Mouse (Mus musculus): ENCODE results near the gene Cdpf1. TPM values are rescaled to one million over a fixed set of nuclear protein-coding genes. Genes with fewer than 3 reads are reported as not detected.

Cdpf1 gene
- total and polyA plus RNA-seq, 3 experiments, result 18.1 to 27.4 (median 26.4) TPM

DNA sequence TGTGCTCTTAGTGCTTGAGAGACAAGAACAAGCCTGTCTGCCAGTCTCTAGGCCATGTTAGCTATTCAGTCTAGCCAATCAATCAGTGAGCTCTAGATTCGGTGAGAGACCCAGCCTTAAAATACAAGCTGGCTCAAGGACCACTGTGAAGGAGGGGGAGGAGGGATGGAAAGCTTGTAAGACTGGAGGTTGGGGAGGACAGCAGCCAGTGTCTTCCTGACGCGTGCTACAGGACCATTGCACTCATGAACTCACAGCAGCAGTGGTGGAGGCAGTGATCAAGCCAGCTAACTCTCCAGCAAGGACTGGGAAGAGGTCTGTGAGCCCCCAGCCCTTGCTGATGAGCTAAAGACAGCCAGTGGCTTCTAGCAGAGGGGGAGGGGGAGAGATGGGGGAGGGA, 46.5 kb downstream of the Cdpf1 start:
- Histone ChIP-seq H3K9me3 (replicated peaks; ENCODE audit: low read length) (peaks cover 3% of the 10 kb centered on the region), H3K27me3 (replicated peaks) (peaks cover 67% of the 10 kb centered on the region), H3K79me2 (replicated peaks; ENCODE audit: control insufficient read depth, extremely low read depth, insufficient read depth, poor library complexity, severe bottlenecking) (no peaks in the 10 kb centered on the region), H3K4me2 (ENCODE audit: insufficient read depth, low read depth, poor library complexity, severe bottlenecking) (no peak overlapping the region), H3K4me1 (ENCODE audit: control insufficient read depth in 1 of 2, insufficient read depth in 2 of 2) (no peaks in the 10 kb centered on the region), H3K4me3 (replicated peaks in 1 of 3; ENCODE audit: low read depth in 2 of 3, low read length in 2 of 3, poor library complexity in 1 of 3) (no peak overlapping the region), H3K36me3 (replicated peaks in 1 of 2; ENCODE audit: control insufficient read depth in 1 of 2, insufficient read depth in 1 of 2, low read length in 1 of 2) (no peaks in the 10 kb centered on the region), H3K9ac (ENCODE audit: insufficient read depth, low read depth) (no peak overlapping the region), H3K27ac (ENCODE audit: insufficient read depth, low read depth) (no peak overlapping the region)
- TF ChIP-seq RCOR1 (conservative IDR thresholded peaks at IDR 0.05; ENCODE audit: low read depth, low read length), result no peak
- no peak for DNase-seq (ENCODE audit: extremely low read depth)
- in situ Hi-C loops (cut with MboI; ENCODE audit: low pct_ligation_motif_present, low pct_unique_long_range_greater_than_20kb, low sequenced_read_pairs), result no loop called here
- dilution Hi-C loops (cut with MboI; ENCODE audit: extremely low pct_ligation_motif_present, extremely low pct_unique_long_range_greater_than_20kb, low sequenced_read_pairs), result no loop called here

DNA sequence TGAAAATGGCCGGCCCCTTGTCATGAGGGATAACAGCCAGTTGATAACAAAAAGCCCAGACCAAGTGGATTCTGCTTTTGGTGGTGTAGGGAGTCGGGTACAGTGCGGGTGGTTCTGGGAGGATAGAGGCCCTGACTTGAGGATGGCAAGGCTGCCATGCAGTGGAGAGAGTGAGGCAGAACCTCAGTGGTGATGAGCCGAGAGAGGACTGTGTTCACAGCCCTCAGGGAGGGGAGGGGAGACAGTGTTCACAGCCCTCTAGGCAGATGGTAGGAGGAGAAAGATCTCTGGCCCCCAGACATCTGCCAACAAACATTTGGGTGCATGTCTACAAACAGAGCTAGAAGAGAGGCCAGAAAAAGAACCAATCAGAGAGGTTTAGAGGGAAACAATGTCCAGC, 48.7 kb downstream of the Cdpf1 start:
- H3K4me1 ChIP-seq (ENCODE audit: control insufficient read depth in 1 of 2, insufficient read depth in 2 of 2), result no peaks in the 10 kb centered on the region
- TF ChIP-seq MAFK (IDR thresholded peaks at IDR 0.05; ENCODE audit: insufficient replicate concordance, low read length), result no peak
- no peak for TF ChIP-seq CTCF (conservative IDR thresholded peaks at IDR 0.05 in 1 of 2, IDR thresholded peaks at IDR 0.05 in 1 of 2; ENCODE audit: low read depth in 2 of 2, low read length in 2 of 2)
- TF ChIP-seq MEF2A (IDR thresholded peaks at IDR 0.05; ENCODE audit: borderline replicate concordance, low read depth, low read length), result no peak
- no peak for TF ChIP-seq CHD1 (IDR thresholded peaks at IDR 0.05; ENCODE audit: low read depth, low read length)
- no peak for TF ChIP-seq MYC (IDR thresholded peaks at IDR 0.05; ENCODE audit: low read depth, low read length)
- no peak for TF ChIP-seq SIN3A (IDR thresholded peaks at IDR 0.05; ENCODE audit: low read length)
- TF ChIP-seq RCOR1 (conservative IDR thresholded peaks at IDR 0.05; ENCODE audit: low read depth, low read length), result no peak
- TF ChIP-seq POLR2AphosphoS2 (IDR thresholded peaks at IDR 0.05; ENCODE audit: low read depth, low read length), result no peak
- TF ChIP-seq USF2 (conservative IDR thresholded peaks at IDR 0.05; ENCODE audit: low read depth, low read length), result no peak
- TF ChIP-seq RAD21 (IDR thresholded peaks at IDR 0.05; ENCODE audit: low read depth, low read length), result no peak
- no peak for TF ChIP-seq PAX5 (IDR thresholded peaks at IDR 0.05; ENCODE audit: low read length)
- TF ChIP-seq ETS1 (conservative IDR thresholded peaks at IDR 0.05; ENCODE audit: low read depth, low read length), result no peak
- no peak for TF ChIP-seq GABPA (IDR thresholded peaks at IDR 0.05; ENCODE audit: insufficient replicate concordance, low read depth, low read length)
- no peak for TF ChIP-seq ZC3H11A (IDR thresholded peaks at IDR 0.05; ENCODE audit: low read depth, low read length)
- H3K79me2 ChIP-seq (replicated peaks; ENCODE audit: control insufficient read depth, extremely low read depth, insufficient read depth, poor library complexity, severe bottlenecking), result no peaks in the 10 kb centered on the region
- peaks cover 12% of the 10 kb centered on the region for H3K9me3 ChIP-seq (replicated peaks; ENCODE audit: low read length)
- H3K36me3 ChIP-seq (replicated peaks in 1 of 2; ENCODE audit: control insufficient read depth in 1 of 2, insufficient read depth in 1 of 2, low read length in 1 of 2), result no peaks in the 10 kb centered on the region
- in situ Hi-C loops (cut with MboI; ENCODE audit: low pct_ligation_motif_present, low pct_unique_long_range_greater_than_20kb, low sequenced_read_pairs) (no loop called here), dilution Hi-C loops (cut with MboI; ENCODE audit: extremely low pct_ligation_motif_present, extremely low pct_unique_long_range_greater_than_20kb, low sequenced_read_pairs) (no loop called here)
- no peak overlapping the region for H3K9ac ChIP-seq (ENCODE audit: insufficient read depth, low read depth)
- H3K4me3 ChIP-seq (replicated peaks in 1 of 3; ENCODE audit: low read depth in 2 of 3, low read length in 2 of 3, poor library complexity in 1 of 3), result no peak overlapping the region
- DNase-seq (ENCODE audit: extremely low read depth), result no peak
- no peak overlapping the region for H3K4me2 ChIP-seq (ENCODE audit: insufficient read depth, low read depth, poor library complexity, severe bottlenecking)
- H3K27ac ChIP-seq (ENCODE audit: insufficient read depth, low read depth), result no peak overlapping the region
- H3K27me3 ChIP-seq (replicated peaks), result peaks cover 49% of the 10 kb centered on the region

GRCm38 (mm10) chr15:85757768-85758167, 53.7 kb downstream of the Cdpf1 start:
- TF ChIP-seq CTCF (conservative IDR thresholded peaks at IDR 0.05 in 1 of 2, IDR thresholded peaks at IDR 0.05 in 1 of 2; ENCODE audit: low read depth in 2 of 2, low read length in 2 of 2) (peak in 1 of 2 experiments; percentile 28; a peak in 2 of 4 replicates), MEF2A (IDR thresholded peaks at IDR 0.05; ENCODE audit: borderline replicate concordance, low read depth, low read length) (no peak)
- no peak for DNase-seq (ENCODE audit: extremely low read depth)

More at GRCm38 (mm10) chr15:85757768-85758167, 53.7 kb downstream of the Cdpf1 start:
- Histone ChIP-seq H3K4me1 (ENCODE audit: control insufficient read depth in 1 of 2, insufficient read depth in 2 of 2) (no peaks in the 10 kb centered on the region), H3K36me3 (replicated peaks in 1 of 2; ENCODE audit: control insufficient read depth in 1 of 2, insufficient read depth in 1 of 2, low read length in 1 of 2) (no peaks in the 10 kb centered on the region), H3K4me2 (ENCODE audit: insufficient read depth, low read depth, poor library complexity, severe bottlenecking) (no peak overlapping the region), H3K79me2 (replicated peaks; ENCODE audit: control insufficient read depth, extremely low read depth, insufficient read depth, poor library complexity, severe bottlenecking) (no peaks in the 10 kb centered on the region), H3K27me3 (replicated peaks) (peaks cover 41% of the 10 kb centered on the region), H3K27ac (ENCODE audit: insufficient read depth, low read depth) (no peak overlapping the region), H3K9me3 (replicated peaks; ENCODE audit: low read length) (peaks cover 15% of the 10 kb centered on the region), H3K4me3 (replicated peaks in 1 of 3; ENCODE audit: low read depth in 2 of 3, low read length in 2 of 3, poor library complexity in 1 of 3) (no peak overlapping the region), H3K9ac (ENCODE audit: insufficient read depth, low read depth) (no peak overlapping the region)
- in situ Hi-C loops (cut with MboI; ENCODE audit: low pct_ligation_motif_present, low pct_unique_long_range_greater_than_20kb, low sequenced_read_pairs) (no loop called here), dilution Hi-C loops (cut with MboI; ENCODE audit: extremely low pct_ligation_motif_present, extremely low pct_unique_long_range_greater_than_20kb, low sequenced_read_pairs) (no loop called here)

Other genes with a start within 250 kb of the Cdpf1 start
- gene Wnt7b, start 229.2 kb downstream of the Cdpf1 start, total RNA-seq (2012; rRNA removed), result not detected in 2 replicates
- gene Wnt7b, start 229.2 kb downstream of the Cdpf1 start, total RNA-seq (2014; rRNA removed), result not detected in 2 replicates
- gene Wnt7b, start 229.2 kb downstream of the Cdpf1 start, polyA plus RNA-seq (2012; ENCODE audit: insufficient read length, low read depth), result not detected in 2 replicates
- gene Ppara, start 76.7 kb downstream of the Cdpf1 start, total RNA-seq (2012; rRNA removed), result not detected in 2 replicates
- gene Ppara, start 76.7 kb downstream of the Cdpf1 start, total RNA-seq (2014; rRNA removed), result not detected in 2 replicates
- gene Ppara, start 76.7 kb downstream of the Cdpf1 start, polyA plus RNA-seq (2012; ENCODE audit: insufficient read length, low read depth), result not detected in 2 replicates
- gene Pkdrej, start 10.0 kb upstream of the Cdpf1 start, total RNA-seq (2012; rRNA removed), result not detected in 2 replicates
- gene Pkdrej, start 10.0 kb upstream of the Cdpf1 start, total RNA-seq (2014; rRNA removed), result not detected in 2 replicates
- not detected in 2 replicates for gene Pkdrej, start 10.0 kb upstream of the Cdpf1 start, polyA plus RNA-seq (2012; ENCODE audit: insufficient read length, low read depth)
- 4.2 and 5.8 TPM in 2 replicates for gene Ttc38, start 20.6 kb upstream of the Cdpf1 start, total RNA-seq (2012; rRNA removed)
- gene Ttc38, start 20.6 kb upstream of the Cdpf1 start, total RNA-seq (2014; rRNA removed), result 3.3 and 5.1 TPM in 2 replicates
- gene Ttc38, start 20.6 kb upstream of the Cdpf1 start, polyA plus RNA-seq (2012; ENCODE audit: insufficient read length, low read depth), result 4.4 and 5.1 TPM in 2 replicates
- 37.4 and 40.0 TPM in 2 replicates for gene Gtse1, start 48.0 kb upstream of the Cdpf1 start, total RNA-seq (2012; rRNA removed)
- gene Gtse1, start 48.0 kb upstream of the Cdpf1 start, total RNA-seq (2014; rRNA removed), result 31.6 and 32.8 TPM in 2 replicates
- 36.6 and 40.1 TPM in 2 replicates for gene Gtse1, start 48.0 kb upstream of the Cdpf1 start, polyA plus RNA-seq (2012; ENCODE audit: insufficient read length, low read depth)
- 24.9 and 29.0 TPM in 2 replicates for gene Trmu, start 67.6 kb upstream of the Cdpf1 start, total RNA-seq (2012; rRNA removed)
- gene Trmu, start 67.6 kb upstream of the Cdpf1 start, total RNA-seq (2014; rRNA removed), result 20.2 and 26.4 TPM in 2 replicates
- gene Trmu, start 67.6 kb upstream of the Cdpf1 start, polyA plus RNA-seq (2012; ENCODE audit: insufficient read length, low read depth), result 26.4 and 34.7 TPM in 2 replicates
- 0.17 TPM in 1 of 2 replicates, not detected in the other for gene Celsr1, start 222.1 kb upstream of the Cdpf1 start, total RNA-seq (2012; rRNA removed)
- not detected in 2 replicates for gene Celsr1, start 222.1 kb upstream of the Cdpf1 start, total RNA-seq (2014; rRNA removed)
- gene Celsr1, start 222.1 kb upstream of the Cdpf1 start, polyA plus RNA-seq (2012; ENCODE audit: insufficient read length, low read depth), result not detected in 2 replicates
- 0.08 and 0.17 TPM in 2 replicates for gene Gramd4, start 246.0 kb upstream of the Cdpf1 start, total RNA-seq (2012; rRNA removed)
- gene Gramd4, start 246.0 kb upstream of the Cdpf1 start, total RNA-seq (2014; rRNA removed), result 0.66 TPM in 2 replicates
- gene Gramd4, start 246.0 kb upstream of the Cdpf1 start, polyA plus RNA-seq (2012; ENCODE audit: insufficient read length, low read depth), result 0.56 and 0.63 TPM in 2 replicates

All from CH12.LX (cell line).